Mouse (Mus musculus) MEL (cell line): ENCODE results near the gene Cntfr. TPM values are rescaled to one million over a fixed set of nuclear protein-coding genes. Genes with fewer than 3 reads are reported as not detected.

Experiments
- DNase-seq: peaks from one replicate; pipeline ENCODE4 v3.0.0; 2011; ENCODE audit warnings: low read depth, low spot score
- H3K27ac ChIP-seq: 2 replicates; pipeline ENCODE4 v1.5.1; 2012; ENCODE audit warnings: low read depth, mild to moderate bottlenecking, control low read depth, low read length, moderate library complexity; ENCODE audit not compliant: control insufficient read depth
- H3K27me3 ChIP-seq, 2 experiments: fragments of 150-350 bp in 1 of 2; sonication (generic) in 1 of 2; 2 replicates each; pipeline ENCODE4 v1.6.1; 2012; ENCODE audit warnings: low read length in 2 of 2, mild to moderate bottlenecking in 2 of 2, improper control_type of control experiment in 1 of 2, moderate library complexity in 1 of 2; ENCODE audit not compliant: insufficient read depth in 2 of 2, control insufficient read depth in 1 of 2
- H3K36me3 ChIP-seq, 2 experiments: 2 replicates each; pipeline ENCODE4 v1.6.1; 2012 to 2014; ENCODE audit warnings: low read length in 2 of 2, improper control_type of control experiment in 1 of 2, inconsistent platforms in 1 of 2, mild to moderate bottlenecking in 1 of 2; ENCODE audit not compliant: insufficient read depth in 2 of 2, control insufficient read depth in 1 of 2
- H3K4me1 ChIP-seq, 2 experiments: fragments of 150-350 bp in 1 of 2; sonication (generic) in 1 of 2; 2 replicates each; pipeline ENCODE4 v1.6.1; 2012; ENCODE audit warnings: low read length in 2 of 2, improper control_type of control experiment in 1 of 2, mild to moderate bottlenecking in 1 of 2; ENCODE audit not compliant: insufficient read depth in 2 of 2, control insufficient read depth in 1 of 2
- H3K4me3 ChIP-seq, 2 experiments: fragments of 150-350 bp in 1 of 2; sonication (generic) in 1 of 2; 2 replicates each; pipeline ENCODE4 v1.5.1; 2012; ENCODE audit warnings: low read depth in 2 of 2, low read length in 2 of 2, mild to moderate bottlenecking in 2 of 2, moderate library complexity in 2 of 2, control low read depth in 1 of 2, improper control_type of control experiment in 1 of 2; ENCODE audit not compliant: control insufficient read depth in 1 of 2, insufficient read depth in 1 of 2
- H3K79me2 ChIP-seq: 2 replicates; pipeline ENCODE4 v1.6.1; 2012; ENCODE audit warnings: mild to moderate bottlenecking, low read length, moderate library complexity; ENCODE audit not compliant: control insufficient read depth, poor library complexity, insufficient read depth
- H3K9ac ChIP-seq: 2 replicates; pipeline ENCODE4 v1.6.1; 2012; ENCODE audit warnings: low read depth, mild to moderate bottlenecking, control low read depth, low read length, moderate library complexity; ENCODE audit not compliant: control insufficient read depth, poor library complexity, severe bottlenecking
- H3K9me3 ChIP-seq: fragments of 150-350 bp; sonication (generic); replicated peaks from 2 replicates; pipeline ENCODE4 v1.6.1; 2012; ENCODE audit warnings: mild to moderate bottlenecking, low read length, improper control_type of control experiment, moderate library complexity; ENCODE audit not compliant: insufficient read depth
- BHLHE40 ChIP-seq: IDR thresholded peaks from 2 replicates; pipeline ENCODE4 v1.6.1; 2012; ENCODE audit warnings: low read depth, mild to moderate bottlenecking, inconsistent platforms, low read length, improper control_type of control experiment, borderline replicate concordance
- CHD2 ChIP-seq: IDR thresholded peaks from 2 replicates; pipeline ENCODE4 v1.6.1; 2011; ENCODE audit warnings: low read length, improper control_type of control experiment
- CTCF ChIP-seq, 3 experiments: IDR thresholded peaks in 2 of 3; conservative IDR thresholded peaks in 1 of 3; 2 replicates each; pipeline ENCODE4 v1.5.1; 2011 to 2012; ENCODE audit warnings: low read length in 3 of 3, low read depth in 2 of 3, mild to moderate bottlenecking in 2 of 3, improper control_type of control experiment in 1 of 3, inconsistent platforms in 1 of 3, mixed read lengths in 1 of 3, moderate library complexity in 1 of 3; ENCODE audit not compliant: control insufficient read depth in 1 of 3, insufficient read depth in 1 of 3, poor library complexity in 1 of 3, severe bottlenecking in 1 of 3
- EP300 ChIP-seq, 2 experiments: IDR thresholded peaks; 2 replicates each; pipeline ENCODE4 v1.6.1; 2011; ENCODE audit warnings: improper control_type of control experiment in 2 of 2, low read length in 2 of 2, low read depth in 1 of 2, mild to moderate bottlenecking in 1 of 2
- ETS1 ChIP-seq: IDR thresholded peaks from 2 replicates; pipeline ENCODE4 v1.6.1; 2012; ENCODE audit warnings: low read depth, mild to moderate bottlenecking, inconsistent platforms, low read length, improper control_type of control experiment, moderate library complexity
- GABPA ChIP-seq: IDR thresholded peaks from 2 replicates; pipeline ENCODE4 v1.6.1; 2012; ENCODE audit warnings: low read depth, mild to moderate bottlenecking, inconsistent platforms, low read length, improper control_type of control experiment, moderate library complexity
- JUND ChIP-seq: IDR thresholded peaks from 2 replicates; pipeline ENCODE4 v1.6.1; 2011; ENCODE audit warnings: low read depth, mild to moderate bottlenecking, improper control_type of control experiment, low read length
- KAT2A ChIP-seq: conservative IDR thresholded peaks from 2 replicates; pipeline ENCODE4 v1.6.1; 2012; ENCODE audit warnings: low read depth, low read length, improper control_type of control experiment, inconsistent platforms
- MAFK ChIP-seq: IDR thresholded peaks from 2 replicates; pipeline ENCODE4 v1.6.1; 2011; ENCODE audit warnings: low read depth, mild to moderate bottlenecking, low read length, improper control_type of control experiment, borderline replicate concordance
- MAX ChIP-seq: IDR thresholded peaks from 2 replicates; pipeline ENCODE4 v1.6.1; 2011; ENCODE audit warnings: low read length, improper control_type of control experiment
- RCOR1 ChIP-seq: IDR thresholded peaks from 2 replicates; pipeline ENCODE4 v1.6.1; 2012; ENCODE audit warnings: low read depth, mild to moderate bottlenecking, inconsistent platforms, low read length, improper control_type of control experiment
- SIN3A ChIP-seq: IDR thresholded peaks from 2 replicates; pipeline ENCODE4 v1.6.1; 2012; ENCODE audit warnings: low read length, improper control_type of control experiment, inconsistent platforms
- SMC3 ChIP-seq: IDR thresholded peaks from 2 replicates; pipeline ENCODE4 v1.6.1; 2011; ENCODE audit warnings: low read depth, low read length, improper control_type of control experiment
- TAL1 ChIP-seq: IDR thresholded peaks from 2 replicates; pipeline ENCODE4 v1.6.1; 2012; ENCODE audit warnings: mild to moderate bottlenecking, inconsistent platforms, low read length, moderate library complexity, mixed read lengths
- TBP ChIP-seq: IDR thresholded peaks from 2 replicates; pipeline ENCODE4 v1.8.0; 2011; ENCODE audit warnings: low read depth, low read length, improper control_type of control experiment
- UBTF ChIP-seq: IDR thresholded peaks from 2 replicates; pipeline ENCODE4 v1.6.1; 2012; ENCODE audit warnings: low read depth, mild to moderate bottlenecking, inconsistent platforms, low read length, improper control_type of control experiment, moderate library complexity, borderline replicate concordance; ENCODE audit not compliant: insufficient read depth
- USF1 ChIP-seq: IDR thresholded peaks from 2 replicates; pipeline ENCODE4 v1.6.1; 2014; ENCODE audit warnings: low read depth, mild to moderate bottlenecking, inconsistent platforms, low read length, improper control_type of control experiment, moderate library complexity
- USF2 ChIP-seq, 2 experiments: IDR thresholded peaks; 2 replicates each; pipeline ENCODE4 v1.6.1; 2011 to 2012; ENCODE audit warnings: improper control_type of control experiment in 2 of 2, low read length in 2 of 2, borderline replicate concordance in 1 of 2, inconsistent platforms in 1 of 2, low read depth in 1 of 2, mild to moderate bottlenecking in 1 of 2; ENCODE audit not compliant: insufficient read depth in 1 of 2
- ZC3H11A ChIP-seq: IDR thresholded peaks from 2 replicates; pipeline ENCODE4 v1.6.1; 2012; ENCODE audit warnings: low read depth, mild to moderate bottlenecking, inconsistent platforms, low read length, improper control_type of control experiment
- ZKSCAN1 ChIP-seq: IDR thresholded peaks from 2 replicates; pipeline ENCODE4 v1.6.1; 2012; ENCODE audit warnings: low read depth, mild to moderate bottlenecking, inconsistent platforms, low read length, improper control_type of control experiment, moderate library complexity
- polyA plus RNA-seq, 2 experiments: library from polyadenylated mRNA; stranded (reverse) in 1 of 2; unstranded in 1 of 2; fragments of >175 nt in 1 of 2; fragments of >200 nt in 1 of 2; gene quantifications; 2 replicates each; pipeline versions ENCODE4 v1.2.1 to v1.2.4; 2012; ENCODE audit warnings: low replicate concordance in 2 of 2, low read depth in 1 of 2; ENCODE audit not compliant: insufficient read length in 2 of 2, insufficient read depth in 1 of 2, missing spikeins in 1 of 2
- total RNA-seq: library from RNA; depleted of rRNA; stranded (reverse); fragments of 300-350 nt; gene quantifications from 2 replicates; pipeline ENCODE4 v1.2.3, GENCODE M21; 2012

The Cntfr gene
- total and polyA plus RNA-seq, 3 experiments: not detected

- DNase-seq: no peak
- no peaks in the 10 kb centered on the region for H3K79me2 ChIP-seq
- H3K4me1 ChIP-seq: no peaks in the 10 kb centered on the region
- no peaks in the 10 kb centered on the region for H3K9me3 ChIP-seq
- no peak overlapping the region for H3K4me3 ChIP-seq
- no peaks in the 10 kb centered on the region for H3K36me3 ChIP-seq
- TF ChIP-seq TAL1: no peak
- TF ChIP-seq EP300 (IDR thresholded peaks at IDR 0.05; ENCODE audit: low read depth in 1 of 2, low read length in 2 of 2): no peak
- no peak overlapping the region for H3K9ac ChIP-seq
- H3K27ac ChIP-seq: no peak overlapping the region
- 0 out of 4 replicates have a peak, but pooled peaks cover 0 to 1% of the 10 kb centered on the region in 2 experiments for H3K27me3 ChIP-seq
These were observed 35.9 kb downstream of the Cntfr start for GRCm38 (mm10) chr4:41660851-41661430.

GRCm38 (mm10) chr4:41659556-41659955, 37.3 kb downstream of the Cntfr start:
- H3K36me3 ChIP-seq: no peaks in the 10 kb centered on the region
- H3K27ac ChIP-seq: no peak overlapping the region
- no peak overlapping the region for H3K4me3 ChIP-seq
- DNase-seq: no peak
- H3K9me3 ChIP-seq: no peaks in the 10 kb centered on the region
- TF ChIP-seq SMC3 (no peak), UBTF (no peak), JUND (no peak), GABPA (no peak), MAFK (no peak), USF1 (no peak), KAT2A (no peak), ZC3H11A (no peak), CTCF (IDR thresholded peaks at IDR 0.05 in 2 of 3, conservative IDR thresholded peaks at IDR 0.05 in 1 of 3; ENCODE audit: control insufficient read depth in 1 of 3, insufficient read depth in 1 of 3, low read depth in 2 of 3, low read length in 3 of 3, poor library complexity in 1 of 3, severe bottlenecking in 1 of 3) (no peak), CHD2 (no peak), TBP (no peak), SIN3A (no peak), BHLHE40 (no peak), EP300 (IDR thresholded peaks at IDR 0.05; ENCODE audit: low read depth in 1 of 2, low read length in 2 of 2) (no peak), MAX (no peak), RCOR1 (no peak), USF2 (IDR thresholded peaks at IDR 0.05; ENCODE audit: borderline replicate concordance in 1 of 2, insufficient read depth in 1 of 2, low read depth in 1 of 2, low read length in 2 of 2) (no peak), ZKSCAN1 (no peak), ETS1 (no peak)
- no peak overlapping the region for H3K9ac ChIP-seq
- no peaks in the 10 kb centered on the region for H3K79me2 ChIP-seq
- no peaks in the 10 kb centered on the region for H3K4me1 ChIP-seq
- H3K27me3 ChIP-seq: 0 out of 4 replicates have a peak, but pooled peaks cover 0 to 1% of the 10 kb centered on the region in 2 experiments
